ENCODE assay signal across 8 mouse cellular contexts in the genomic region with DNA sequence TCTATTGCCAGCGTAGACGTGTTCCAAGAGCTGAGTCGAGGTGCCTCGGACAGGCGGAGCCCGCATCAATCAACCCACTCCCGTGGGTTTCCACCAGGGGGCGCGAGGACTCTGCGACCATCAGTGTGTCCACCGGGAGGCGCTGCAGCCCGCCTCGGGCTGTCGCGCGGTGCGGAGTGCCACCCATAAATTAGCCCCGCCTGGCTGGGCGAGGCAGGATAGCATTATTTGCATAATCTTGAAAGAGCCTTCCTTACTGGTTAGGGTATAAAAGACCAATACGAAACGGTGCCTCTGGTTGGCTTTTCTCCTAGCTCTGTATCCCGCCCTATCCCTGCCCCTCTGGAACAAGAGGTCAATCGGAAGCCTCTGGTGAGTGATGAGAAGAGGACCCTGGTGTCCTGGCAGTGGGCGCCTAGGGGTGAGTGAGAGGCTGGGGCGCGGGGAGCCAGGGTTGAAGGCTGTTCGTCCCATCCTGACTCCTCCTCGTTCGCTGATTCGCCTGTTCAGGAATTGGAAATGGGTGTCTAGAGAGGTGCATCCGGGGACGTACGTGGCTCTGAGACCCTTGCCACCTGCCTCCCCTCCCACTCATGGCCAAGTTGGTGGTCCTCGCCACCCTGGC. TPM values are rescaled to one million over a fixed set of nuclear protein-coding genes. Genes with fewer than 3 reads are reported as not detected.
A peak's percentile ranks its signal among the peaks of the same experiment; 100 is the strongest.
DNase-seq lines count a peak whose midpoint lies in the region; ATAC-seq and TF ChIP-seq lines count a peak whose summit lies in the region.

No protein-coding gene starts in this region.

- peak overlapping the region; percentile 63 for H3K4me2 ChIP-seq in hindbrain, embryonic 14.5 days (replicated peaks)

- no peak for TF ChIP-seq CTCF in Patski (IDR thresholded peaks at IDR 0.05)

- H3K27ac ChIP-seq in hindbrain, embryonic 14.5 days, result no peak overlapping the region

- in situ Hi-C loops in Patski (cut with MboI; ENCODE audit: low pct_unique_long_range_greater_than_20kb), result loop anchor here (10.0 kb wide), 2 partner anchors 52 to 212 kb away; no protein-coding TSS in a partner anchor

- no peaks in the 10 kb centered on the region for H3K27me3 ChIP-seq in Patski
- H3K27me3 ChIP-seq in hindbrain, embryonic 14.5 days (ENCODE audit: control insufficient read depth, insufficient read depth, low read length), result peaks cover 38% of the 10 kb centered on the region

- H3K36me3 ChIP-seq in hindbrain, embryonic 14.5 days (replicated peaks; ENCODE audit: control insufficient read depth, insufficient read depth), result no peaks in the 10 kb centered on the region

- CTCF ChIA-PET in Patski (lab: Charles Lee), result interaction anchor here (0.6 to 6.6 kb wide), 29 partner anchors 9 to 223 kb away, joined by 3 to 68 read pairs (median 5); a partner anchor contains a TSS

- peak; percentile 94 for DNase-seq in Patski (ENCODE audit: low read depth, low spot score)
- peak; percentile 99 for DNase-seq in cerebellum, postnatal 14 days
- DNase-seq in frontal cortex, postnatal 14 days (ENCODE audit: low spot score in 2 of 2), result peak; percentile 90 to 97
- peak; percentile 89 for DNase-seq in hindbrain, embryonic 14.5 days (ENCODE audit: low spot score)
- peak; percentile 95 for DNase-seq in left cerebral cortex, adult 11 months (ENCODE audit: low spot score)
- peak; percentile 97 to 99 for DNase-seq in lung, postnatal 4 days
- DNase-seq in retina, postnatal 7 days (ENCODE audit: low read depth, low spot score), result peak; percentile 94
- peak; percentile 100 for DNase-seq in urinary bladder, adult 2 months (ENCODE audit: low spot score)

- 1% methylated on average over 35 of the region's 35 CpGs for WGBS in hindbrain, embryonic 14.5 days

- POLR2A ChIA-PET in Patski (lab: Charles Lee), result interaction anchor here (0.6 to 8.8 kb wide), 4 partner anchors 12 to 194 kb away, joined by 3 to 86 read pairs (median 10); a partner anchor contains a TSS

- peak overlapping the region; percentile 49; the same call in 1 of the 2 replicates for H3K9ac ChIP-seq in hindbrain, embryonic 14.5 days

- ATAC-seq in Patski, result peak; percentile 90
- peak; percentile 85 for ATAC-seq in hindbrain, embryonic 14.5 days (ENCODE audit: low FRiP score)

- peak overlapping the region; percentile 40 for H3K4me3 ChIP-seq in hindbrain, embryonic 14.5 days (replicated peaks; ENCODE audit: low read length)

- H3K9me3 ChIP-seq in hindbrain, embryonic 14.5 days (ENCODE audit: control insufficient read depth, low read length), result no peaks in the 10 kb centered on the region

- peaks cover 10% of the 10 kb centered on the region; the same call in 1 of the 2 replicates for H3K4me1 ChIP-seq in hindbrain, embryonic 14.5 days (replicated peaks; ENCODE audit: control insufficient read depth, insufficient read depth, low read length)

RNA-seq across cellular contexts. Expression of a gene that starts 1.4 kb away (rescaled TPM):
- 100 TPM for polyA plus RNA-seq in Patski (2021)
- 8.3 and 10.6 TPM in 2 replicates for polyA plus RNA-seq in hindbrain, embryonic 14.5 days (2014; fragmentation: Nextera tagmentation; extraction: Ambion mirVana)
- 59.4 and 76.0 TPM in 2 replicates for polyA plus RNA-seq in urinary bladder, adult 2 months (2012; rRNA removed)

RNA-seq across cellular contexts. Expression of a gene that starts 1.4 kb away (rescaled TPM):
- polyA plus RNA-seq in Patski (2021), result 56.1 TPM
- polyA plus RNA-seq in hindbrain, embryonic 14.5 days (2014; fragmentation: Nextera tagmentation; extraction: Ambion mirVana), result 1.7 and 1.9 TPM in 2 replicates
- 30.9 and 36.8 TPM in 2 replicates for polyA plus RNA-seq in urinary bladder, adult 2 months (2012; rRNA removed)

RNA-seq across cellular contexts. Expression of a gene that starts 13.2 kb away (rescaled TPM):
- polyA plus RNA-seq in Patski (2021), result 47.5 TPM
- 5.3 and 5.6 TPM in 2 replicates for polyA plus RNA-seq in hindbrain, embryonic 14.5 days (2014; fragmentation: Nextera tagmentation; extraction: Ambion mirVana)
- polyA plus RNA-seq in urinary bladder, adult 2 months (2012; rRNA removed), result 28.4 and 29.3 TPM in 2 replicates

RNA-seq across cellular contexts. Expression of a gene that starts 29.4 kb away (rescaled TPM):
- polyA plus RNA-seq in Patski (2021), result 20.6 TPM
- polyA plus RNA-seq in hindbrain, embryonic 14.5 days (2014; fragmentation: Nextera tagmentation; extraction: Ambion mirVana), result 20.9 and 24.2 TPM in 2 replicates
- 4.1 and 4.5 TPM in 2 replicates for polyA plus RNA-seq in urinary bladder, adult 2 months (2012; rRNA removed)

Comparison
In these comparisons a context has a peak if more than half of its experiments do, and no peak if none do; other contexts are left out.
1. RNA of a gene that starts 1.4 kb away (polyA plus RNA-seq): 56.1 TPM in Patski (single experiment) and 30.9 to 36.8 TPM in urinary bladder, adult 2 months; 1.7 to 1.9 TPM in hindbrain, embryonic 14.5 days; every median in the first group is over 10 times any median in the second.
2. Peak in every context shown above with its lines, with median percentiles within 50 percentile points of each other: DNase-seq.